Mouse (Mus musculus) small intestine, adult 2 months (tissue): ENCODE data around the gene Tnik.

ENCODE experiments used
- CTCF ChIP-seq: fragments of 200-500 bp; IDR thresholded peaks from 2 replicates; pipeline ENCODE4 v1.5.1; 2012; ENCODE audit warnings: low read depth, mild to moderate bottlenecking, control low read depth, inconsistent platforms, low read length, moderate library complexity, mixed read lengths; ENCODE audit not compliant: insufficient replicate concordance, insufficient read length; ENCODE audit errors: extremely low read depth
- POLR2A ChIP-seq: fragments of 200-500 bp; IDR thresholded peaks from 2 replicates; pipeline ENCODE4 v1.6.1; 2012; ENCODE audit warnings: low read depth, mild to moderate bottlenecking, control low read depth, inconsistent platforms, low read length, moderate library complexity

DNA sequence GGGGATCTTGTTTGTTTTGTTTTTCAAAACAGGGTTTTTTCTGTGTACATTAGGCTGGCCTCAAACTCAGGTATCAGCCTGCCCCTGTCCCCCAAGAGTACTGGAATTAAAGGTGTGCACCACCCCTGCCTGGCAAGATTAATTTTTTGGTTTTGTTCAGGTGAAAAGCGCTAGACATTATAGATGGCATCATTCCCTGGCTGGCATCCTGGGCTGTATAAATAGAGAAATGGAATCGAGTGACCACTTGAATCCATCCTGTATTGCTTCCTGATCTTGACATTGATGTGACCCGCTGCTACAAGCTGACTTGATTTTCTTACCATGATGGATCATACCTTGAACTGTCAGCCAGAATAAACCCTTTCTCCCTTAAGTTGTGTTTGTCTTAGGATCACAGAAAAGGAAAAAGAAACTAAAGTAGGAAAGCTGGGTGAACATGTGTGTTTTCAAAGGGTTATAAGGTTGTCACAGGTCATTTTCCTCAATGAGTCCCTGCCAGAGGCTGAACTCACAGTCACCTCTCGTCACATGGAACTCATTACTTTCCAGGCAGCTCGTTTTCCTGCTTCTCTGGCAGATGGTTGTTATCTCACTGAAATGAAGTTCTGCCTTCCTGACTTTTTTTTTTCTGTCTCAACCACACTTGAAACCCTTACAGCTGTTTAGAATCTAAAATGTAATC, 100.6 kb downstream of the Tnik start:
- TF ChIP-seq CTCF (no peak), POLR2A (no peak)
